Mouse (Mus musculus): ENCODE results near the gene Galnt18.

GRCm38 (mm10) chr7:111563316-111564110 lies 216.3 kb downstream of the Galnt18 start:
- TF ChIP-seq CTCF (IDR thresholded peaks at IDR 0.05; ENCODE audit: borderline replicate concordance, insufficient read depth, low read depth, low read length): no peak
- TF ChIP-seq POLR2A (IDR thresholded peaks at IDR 0.05; ENCODE audit: borderline replicate concordance, insufficient read depth, low read length): no peak
